Mouse (Mus musculus) heart, postnatal 10 days (tissue): Measurements from ENCODE around the gene Nrp1. TPM values are rescaled to one million over a fixed set of nuclear protein-coding genes. Genes with fewer than 3 reads are reported as not detected.

Experiments used
- DNase-seq, 2 experiments: peaks; one replicate each; pipeline ENCODE4 v3.0.0; 2021
- intact Hi-C: fragments of 180-260 bp; cut with DNase I; formaldehyde crosslinking; loops from one replicate; pipeline ENCODE4 v1.15.1; 2025
- total RNA-seq, 2 experiments: library from RNA; stranded (reverse); gene quantifications; 2 replicates each; pipeline ENCODE4 v1.2.3; 2021

Gene Nrp1
- total RNA-seq, 2 experiments from 2014 or later = 137 to 189 TPM

GRCm38 (mm10) chr8:128457277-128457676, 98.9 kb downstream of the Nrp1 start:
- intact Hi-C loops = no loop called here
- DNase-seq = no peak

- intact Hi-C loops = no loop called here
Measured at GRCm38 (mm10) chr8:128459704-128460103, 101.3 kb downstream of the Nrp1 start.

GRCm38 (mm10) chr8:128461716-128462115, 103.3 kb downstream of the Nrp1 start:
- intact Hi-C loops = no loop called here
- peak; percentile 38 to 54 for DNase-seq

More at GRCm38 (mm10) chr8:128459704-128460103, 101.3 kb downstream of the Nrp1 start:
- DNase-seq = no peak

GRCm38 (mm10) chr8:128463162-128463561, 104.8 kb downstream of the Nrp1 start:
- no peak for DNase-seq
- intact Hi-C loops = no loop called here

- intact Hi-C loops = loop anchor here (2.0 kb wide), 1 partner anchor 21 kb away; no protein-coding TSS in a partner anchor
Measured at GRCm38 (mm10) chr8:128464056-128464623, 105.7 kb downstream of the Nrp1 start.

GRCm38 (mm10) chr8:128465553-128465952, 107.1 kb downstream of the Nrp1 start:
- intact Hi-C loops = loop anchor here (2.0 kb wide), 1 partner anchor 19 kb away; no protein-coding TSS in a partner anchor
- DNase-seq = no peak

More at GRCm38 (mm10) chr8:128464056-128464623, 105.7 kb downstream of the Nrp1 start:
- no peak for DNase-seq

GRCm38 (mm10) chr8:128466681-128467430, 108.5 kb downstream of the Nrp1 start:
- peak; percentile 35 to 40 for DNase-seq
- intact Hi-C loops = no loop called here

- intact Hi-C loops = no loop called here
- DNase-seq = no peak
Measured at GRCm38 (mm10) chr8:128470097-128470496, 111.7 kb downstream of the Nrp1 start.

GRCm38 (mm10) chr8:128471186-128471585, 112.8 kb downstream of the Nrp1 start:
- DNase-seq = no peak
- intact Hi-C loops = no loop called here

- intact Hi-C loops = no loop called here
- no peak for DNase-seq
Measured at GRCm38 (mm10) chr8:128472871-128473270, 114.5 kb downstream of the Nrp1 start.

- DNase-seq = no peak
- intact Hi-C loops = no loop called here
Measured at GRCm38 (mm10) chr8:128473456-128474239, 115.2 kb downstream of the Nrp1 start.

GRCm38 (mm10) chr8:128474614-128475013, 116.2 kb downstream of the Nrp1 start:
- intact Hi-C loops = no loop called here
- no peak for DNase-seq

- no peak for DNase-seq
- intact Hi-C loops = no loop called here
Measured at GRCm38 (mm10) chr8:128476206-128476605, 117.8 kb downstream of the Nrp1 start.

- intact Hi-C loops = no loop called here
- DNase-seq = no peak
Measured at GRCm38 (mm10) chr8:128478017-128478416, 119.6 kb downstream of the Nrp1 start.

GRCm38 (mm10) chr8:128479309-128480013, 121.1 kb downstream of the Nrp1 start:
- intact Hi-C loops = no loop called here
- no peak for DNase-seq

- DNase-seq = no peak
- intact Hi-C loops = no loop called here
Measured at GRCm38 (mm10) chr8:128480896-128481665, 122.7 kb downstream of the Nrp1 start.

GRCm38 (mm10) chr8:128483344-128483743, 124.9 kb downstream of the Nrp1 start:
- no peak for DNase-seq
- intact Hi-C loops = no loop called here

GRCm38 (mm10) chr8:128484720-128485124, 126.3 kb downstream of the Nrp1 start:
- intact Hi-C loops = loop anchor here (2.0 kb wide), 1 partner anchor 20 kb away; no protein-coding TSS in a partner anchor

GRCm38 (mm10) chr8:128486043-128486442, 127.6 kb downstream of the Nrp1 start:
- intact Hi-C loops = no loop called here
- no peak for DNase-seq

More at GRCm38 (mm10) chr8:128484720-128485124, 126.3 kb downstream of the Nrp1 start:
- no peak for DNase-seq
